Mouse (Mus musculus) intestine, embryonic 16.5 days (tissue): ENCODE results near the gene Olfr397. TPM values are rescaled to one million over a fixed set of nuclear protein-coding genes. Genes with fewer than 3 reads are reported as not detected.

Experiments
- ATAC-seq: fragments of 200-750 bp; cut with Nextera tagmentation; 2 replicates; pipeline ENCODE4 v1.8.0; 2017; ENCODE audit warnings: moderate TSS enrichment, moderate library complexity
- H3K27ac ChIP-seq: fragments of 300-500 bp; sonication (generic); 2 replicates; pipeline ENCODE4 v1.5.1; 2014; ENCODE audit warnings: mild to moderate bottlenecking, low read length
- H3K27me3 ChIP-seq: fragments of 300-500 bp; sonication (generic); replicated peaks from 2 replicates; pipeline ENCODE4 v1.6.1; 2014; ENCODE audit warnings: low read length, control low read depth, mixed read lengths; ENCODE audit not compliant: control insufficient read depth, insufficient read depth
- H3K36me3 ChIP-seq: fragments of 300-500 bp; sonication (generic); 2 replicates; pipeline ENCODE4 v1.6.1; 2014; ENCODE audit warnings: low read length, control low read depth; ENCODE audit not compliant: control insufficient read depth, insufficient read depth
- H3K4me1 ChIP-seq: fragments of 300-500 bp; sonication (generic); 2 replicates; pipeline ENCODE4 v1.6.1; 2014; ENCODE audit warnings: low read length, control low read depth, mixed read lengths; ENCODE audit not compliant: control insufficient read depth, insufficient read depth
- H3K4me2 ChIP-seq: fragments of 300-500 bp; sonication (generic); 2 replicates; pipeline ENCODE4 v1.6.1; 2014; ENCODE audit warnings: low read depth, low read length, control low read depth
- H3K4me3 ChIP-seq: fragments of 300-500 bp; sonication (generic); 2 replicates; pipeline ENCODE4 v1.5.1; 2014; ENCODE audit warnings: mild to moderate bottlenecking, low read length
- H3K9ac ChIP-seq: fragments of 300-500 bp; sonication (generic); 2 replicates; pipeline ENCODE4 v1.6.1; 2014; ENCODE audit warnings: low read depth, low read length
- H3K9me3 ChIP-seq: fragments of 300-500 bp; sonication (generic); 2 replicates; pipeline ENCODE4 v1.6.1; 2016; ENCODE audit warnings: low read length, control low read depth; ENCODE audit not compliant: control insufficient read depth
- WGBS: fragments of 180-500 bp; shearing (Covaris S2); extraction: QIAGEN DNeasy Blood & Tissue Kit; methylation state at CpG from one replicate; pipeline ENCODE4 v1.1.7; 2014; 5-methylcytosine and 5-hydroxymethylcytosine counted together
- polyA plus RNA-seq: library from polyadenylated mRNA; unstranded; fragments of >200 nt; fragmentation: Nextera tagmentation; extraction: Ambion mirVana; gene quantifications from 2 replicates; pipeline ENCODE4 v1.2.1, GENCODE M21; 2015

The Olfr397 gene
- polyA plus RNA-seq, result not detected in 2 replicates

GRCm38 (mm10) chr11:73960517-73960916, at the start of gene Olfr397:
Olfr397 (plus strand) TSS chr11:73960817.
- H3K4me3 ChIP-seq, result no peak within 1 kb of the TSS
- peaks cover 3% of the 10 kb centered on the region; the same call in 1 of the 2 replicates for H3K9me3 ChIP-seq
- no peaks in the 10 kb centered on the region for H3K4me1 ChIP-seq
- no peak for ATAC-seq
- no peak within 1 kb of the TSS for H3K27ac ChIP-seq
- no peaks in the 10 kb centered on the region for H3K36me3 ChIP-seq
- H3K4me2 ChIP-seq, result no peak within 1 kb of the TSS
- H3K9ac ChIP-seq, result no peak within 1 kb of the TSS
- WGBS, result 70% methylated on average over 1 of the region's 1 CpGs
- H3K27me3 ChIP-seq, result no peaks in the 10 kb centered on the region

DNA sequence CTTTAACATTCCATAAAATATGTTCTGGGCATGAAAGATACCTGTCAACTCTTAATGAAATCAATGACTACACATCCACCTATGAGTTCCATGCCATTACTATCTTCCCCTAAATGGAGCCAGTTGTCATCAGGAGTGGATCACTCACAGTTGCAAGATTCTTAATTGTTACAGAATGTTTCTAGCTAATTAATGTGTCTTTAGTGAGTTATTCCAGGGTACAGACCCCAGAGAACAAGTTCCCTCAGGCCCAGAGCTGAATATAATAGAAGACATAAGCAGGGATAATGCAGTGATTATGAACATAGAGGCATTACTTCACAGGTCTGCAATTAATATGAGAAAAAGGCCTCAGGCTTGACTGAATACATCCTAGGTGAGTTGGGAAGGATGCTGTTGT, 24.2 kb upstream of the Olfr397 start, which contains the start of gene Olfr23:
Gene Olfr23 (plus strand): TSS at position 301 of the 400 bp plus-strand sequence.
- Histone ChIP-seq H3K4me3 (no peak within 1 kb of the TSS), H3K36me3 (no peaks in the 10 kb centered on the region), H3K9ac (no peak within 1 kb of the TSS), H3K4me1 (no peaks in the 10 kb centered on the region), H3K4me2 (no peak within 1 kb of the TSS), H3K9me3 (no peaks in the 10 kb centered on the region), H3K27ac (no peak within 1 kb of the TSS), H3K27me3 (no peaks in the 10 kb centered on the region)
- ATAC-seq, result no peak

GRCm38 (mm10) chr11:73990307-73990706, 29.7 kb downstream of the Olfr397 start, which contains the start of gene Olfr398:
Olfr398 (minus strand) TSS chr11:73990407.
- Histone ChIP-seq H3K9ac (no peak within 1 kb of the TSS), H3K27me3 (no peaks in the 10 kb centered on the region)
- ATAC-seq, result no peak

DNA sequence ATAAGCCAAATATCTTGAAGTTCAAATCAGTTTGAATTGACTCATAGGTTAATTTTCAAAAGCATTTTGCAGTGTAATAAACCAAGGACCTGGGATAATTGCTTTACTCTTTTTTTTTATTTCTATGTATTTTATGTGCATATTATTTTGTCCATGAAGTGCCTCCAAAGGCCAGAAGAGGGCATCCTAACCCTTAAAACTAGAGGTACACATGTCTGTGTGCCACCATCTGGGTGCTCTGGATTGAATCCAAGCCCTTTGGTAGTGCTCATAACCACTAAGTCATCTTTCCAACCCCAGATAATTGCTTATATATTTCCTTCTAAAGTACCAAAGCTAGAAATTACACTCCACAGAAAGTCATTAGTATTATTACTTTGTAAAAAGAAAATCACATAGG, 32.5 kb downstream of the Olfr397 start:
- H3K36me3 ChIP-seq, result no peaks in the 10 kb centered on the region
- ATAC-seq, result no peak
- no peaks in the 10 kb centered on the region for H3K9me3 ChIP-seq
- H3K27ac ChIP-seq, result no peak overlapping the region
- H3K4me1 ChIP-seq, result no peaks in the 10 kb centered on the region
- H3K9ac ChIP-seq, result no peak overlapping the region
- no peaks in the 10 kb centered on the region for H3K27me3 ChIP-seq
- H3K4me3 ChIP-seq, result no peak overlapping the region
- H3K4me2 ChIP-seq, result no peak overlapping the region

More at GRCm38 (mm10) chr11:73990307-73990706, 29.7 kb downstream of the Olfr397 start, which contains the start of gene Olfr398:
- H3K4me3 ChIP-seq, result no peak within 1 kb of the TSS
- H3K27ac ChIP-seq, result no peak within 1 kb of the TSS
- no peak within 1 kb of the TSS for H3K4me2 ChIP-seq
- no peaks in the 10 kb centered on the region for H3K9me3 ChIP-seq
- H3K4me1 ChIP-seq, result no peaks in the 10 kb centered on the region
- no peaks in the 10 kb centered on the region for H3K36me3 ChIP-seq

Other genes with a start within 250 kb of the Olfr397 start
- not detected in 2 replicates for gene Olfr389, start 180.1 kb upstream of the Olfr397 start, polyA plus RNA-seq
- not detected in 2 replicates for gene Olfr390, start 177.9 kb upstream of the Olfr397 start, polyA plus RNA-seq
- not detected in 2 replicates for gene Olfr391-ps, start 157.8 kb upstream of the Olfr397 start, polyA plus RNA-seq
- gene Olfr392, start 143.8 kb upstream of the Olfr397 start, polyA plus RNA-seq, result not detected in 2 replicates
- gene Olfr393, start 109.4 kb upstream of the Olfr397 start, polyA plus RNA-seq, result not detected in 2 replicates
- not detected in 2 replicates for gene Olfr394, start 70.0 kb upstream of the Olfr397 start, polyA plus RNA-seq
- gene Olfr395, start 51.5 kb upstream of the Olfr397 start, polyA plus RNA-seq, result not detected in 2 replicates
- not detected in 2 replicates for gene Olfr23, start 24.1 kb upstream of the Olfr397 start, polyA plus RNA-seq
- gene Olfr398, start 29.6 kb downstream of the Olfr397 start, polyA plus RNA-seq, result not detected in 2 replicates
- gene Olfr139, start 95.7 kb downstream of the Olfr397 start, polyA plus RNA-seq, result not detected in 2 replicates
- gene Olfr399, start 95.8 kb downstream of the Olfr397 start, polyA plus RNA-seq, result not detected in 2 replicates
- gene Zfp616, start 109.1 kb downstream of the Olfr397 start, polyA plus RNA-seq, result 0.05 TPM in 1 of 2 replicates, not detected in the other
- not detected in 2 replicates for gene Olfr401, start 152.9 kb downstream of the Olfr397 start, polyA plus RNA-seq
- not detected in 2 replicates for gene Olfr402, start 192.7 kb downstream of the Olfr397 start, polyA plus RNA-seq
- not detected in 2 replicates for gene Olfr403, start 225.4 kb downstream of the Olfr397 start, polyA plus RNA-seq